Mouse (Mus musculus) ES-Bruce4 (cell line): Measurements from ENCODE around the gene Tnfsf11.

Experiments
- CTCF ChIP-seq: IDR thresholded peaks from one replicate; pipeline ENCODE4 v1.8.1; 2011; ENCODE audit warnings: low read depth, low read length
- EP300 ChIP-seq: IDR thresholded peaks from 2 replicates; pipeline ENCODE4 v1.6.1; 2011; ENCODE audit warnings: low read depth, low read length; ENCODE audit not compliant: insufficient read depth
- POLR2A ChIP-seq: IDR thresholded peaks from one replicate; pipeline ENCODE4 v1.8.1; 2011; ENCODE audit warnings: low read length; ENCODE audit not compliant: insufficient read depth

- TF ChIP-seq POLR2A (no peak), CTCF (no peak), EP300 (no peak)
Observed at GRCm38 (mm10) chr14:78351544-78351943, 43.7 kb upstream of the Tnfsf11 start.
